Mouse (Mus musculus) MEL (cell line): ENCODE data around the gene Scpep1. TPM values are rescaled to one million over a fixed set of nuclear protein-coding genes. Genes with fewer than 3 reads are reported as not detected.

Source experiments
- DNase-seq: peaks from one replicate; pipeline ENCODE4 v3.0.0; 2011; ENCODE audit warnings: low read depth, low spot score
- H3K27ac ChIP-seq: 2 replicates; pipeline ENCODE4 v1.5.1; 2012; ENCODE audit warnings: low read depth, mild to moderate bottlenecking, control low read depth, low read length, moderate library complexity; ENCODE audit not compliant: control insufficient read depth
- H3K27me3 ChIP-seq, 2 experiments: fragments of 150-350 bp in 1 of 2; sonication (generic) in 1 of 2; 2 replicates each; pipeline ENCODE4 v1.6.1; 2012; ENCODE audit warnings: low read length in 2 of 2, mild to moderate bottlenecking in 2 of 2, improper control_type of control experiment in 1 of 2, moderate library complexity in 1 of 2; ENCODE audit not compliant: insufficient read depth in 2 of 2, control insufficient read depth in 1 of 2
- H3K36me3 ChIP-seq, 2 experiments: 2 replicates each; pipeline ENCODE4 v1.6.1; 2012 to 2014; ENCODE audit warnings: low read length in 2 of 2, improper control_type of control experiment in 1 of 2, inconsistent platforms in 1 of 2, mild to moderate bottlenecking in 1 of 2; ENCODE audit not compliant: insufficient read depth in 2 of 2, control insufficient read depth in 1 of 2
- H3K4me1 ChIP-seq, 2 experiments: fragments of 150-350 bp in 1 of 2; sonication (generic) in 1 of 2; 2 replicates each; pipeline ENCODE4 v1.6.1; 2012; ENCODE audit warnings: low read length in 2 of 2, improper control_type of control experiment in 1 of 2, mild to moderate bottlenecking in 1 of 2; ENCODE audit not compliant: insufficient read depth in 2 of 2, control insufficient read depth in 1 of 2
- H3K4me3 ChIP-seq, 2 experiments: fragments of 150-350 bp in 1 of 2; sonication (generic) in 1 of 2; 2 replicates each; pipeline ENCODE4 v1.5.1; 2012; ENCODE audit warnings: low read depth in 2 of 2, low read length in 2 of 2, mild to moderate bottlenecking in 2 of 2, moderate library complexity in 2 of 2, control low read depth in 1 of 2, improper control_type of control experiment in 1 of 2; ENCODE audit not compliant: control insufficient read depth in 1 of 2, insufficient read depth in 1 of 2
- H3K79me2 ChIP-seq: 2 replicates; pipeline ENCODE4 v1.6.1; 2012; ENCODE audit warnings: mild to moderate bottlenecking, low read length, moderate library complexity; ENCODE audit not compliant: control insufficient read depth, poor library complexity, insufficient read depth
- H3K9ac ChIP-seq: 2 replicates; pipeline ENCODE4 v1.6.1; 2012; ENCODE audit warnings: low read depth, mild to moderate bottlenecking, control low read depth, low read length, moderate library complexity; ENCODE audit not compliant: control insufficient read depth, poor library complexity, severe bottlenecking
- H3K9me3 ChIP-seq: fragments of 150-350 bp; sonication (generic); replicated peaks from 2 replicates; pipeline ENCODE4 v1.6.1; 2012; ENCODE audit warnings: mild to moderate bottlenecking, low read length, improper control_type of control experiment, moderate library complexity; ENCODE audit not compliant: insufficient read depth
- BHLHE40 ChIP-seq: IDR thresholded peaks from 2 replicates; pipeline ENCODE4 v1.6.1; 2012; ENCODE audit warnings: low read depth, mild to moderate bottlenecking, inconsistent platforms, low read length, improper control_type of control experiment, borderline replicate concordance
- CHD1 ChIP-seq: IDR thresholded peaks from 2 replicates; pipeline ENCODE4 v1.6.1; 2012; ENCODE audit warnings: low read depth, mild to moderate bottlenecking, inconsistent platforms, low read length, improper control_type of control experiment
- CTCF ChIP-seq, 3 experiments: IDR thresholded peaks in 2 of 3; conservative IDR thresholded peaks in 1 of 3; 2 replicates each; pipeline ENCODE4 v1.5.1; 2011 to 2012; ENCODE audit warnings: low read length in 3 of 3, low read depth in 2 of 3, mild to moderate bottlenecking in 2 of 3, improper control_type of control experiment in 1 of 3, inconsistent platforms in 1 of 3, mixed read lengths in 1 of 3, moderate library complexity in 1 of 3; ENCODE audit not compliant: control insufficient read depth in 1 of 3, insufficient read depth in 1 of 3, poor library complexity in 1 of 3, severe bottlenecking in 1 of 3
- E2F4 ChIP-seq: IDR thresholded peaks from 2 replicates; pipeline ENCODE4 v1.6.1; 2011; ENCODE audit warnings: low read depth, low read length, improper control_type of control experiment, borderline replicate concordance
- ELF1 ChIP-seq: IDR thresholded peaks from 2 replicates; pipeline ENCODE4 v1.6.1; 2014; ENCODE audit warnings: low read depth, mild to moderate bottlenecking, inconsistent platforms, low read length, improper control_type of control experiment, moderate library complexity
- EP300 ChIP-seq, 2 experiments: IDR thresholded peaks; 2 replicates each; pipeline ENCODE4 v1.6.1; 2011; ENCODE audit warnings: improper control_type of control experiment in 2 of 2, low read length in 2 of 2, low read depth in 1 of 2, mild to moderate bottlenecking in 1 of 2
- ETS1 ChIP-seq: IDR thresholded peaks from 2 replicates; pipeline ENCODE4 v1.6.1; 2012; ENCODE audit warnings: low read depth, mild to moderate bottlenecking, inconsistent platforms, low read length, improper control_type of control experiment, moderate library complexity
- GATA1 ChIP-seq: IDR thresholded peaks from 2 replicates; pipeline ENCODE4 v1.6.1; 2011; ENCODE audit warnings: low read depth, low read length, improper control_type of control experiment
- HCFC1 ChIP-seq: IDR thresholded peaks from 2 replicates; pipeline ENCODE4 v1.6.1; 2012; ENCODE audit warnings: low read depth, mild to moderate bottlenecking, inconsistent platforms, low read length, improper control_type of control experiment, moderate library complexity
- JUND ChIP-seq: IDR thresholded peaks from 2 replicates; pipeline ENCODE4 v1.6.1; 2011; ENCODE audit warnings: low read depth, mild to moderate bottlenecking, improper control_type of control experiment, low read length
- KAT2A ChIP-seq: conservative IDR thresholded peaks from 2 replicates; pipeline ENCODE4 v1.6.1; 2012; ENCODE audit warnings: low read depth, low read length, improper control_type of control experiment, inconsistent platforms
- MAFK ChIP-seq: IDR thresholded peaks from 2 replicates; pipeline ENCODE4 v1.6.1; 2011; ENCODE audit warnings: low read depth, mild to moderate bottlenecking, low read length, improper control_type of control experiment, borderline replicate concordance
- MAX ChIP-seq: IDR thresholded peaks from 2 replicates; pipeline ENCODE4 v1.6.1; 2011; ENCODE audit warnings: low read length, improper control_type of control experiment
- MEF2A ChIP-seq: IDR thresholded peaks from 2 replicates; pipeline ENCODE4 v1.6.1; 2014; ENCODE audit warnings: low read depth, mild to moderate bottlenecking, inconsistent platforms, low read length, improper control_type of control experiment; ENCODE audit not compliant: poor library complexity, insufficient replicate concordance, severe bottlenecking; ENCODE audit errors: extremely low read depth
- MXI1 ChIP-seq: IDR thresholded peaks from 2 replicates; pipeline ENCODE4 v1.6.1; 2011; ENCODE audit warnings: mild to moderate bottlenecking, low read depth, low read length, improper control_type of control experiment
- MYB ChIP-seq: IDR thresholded peaks from 2 replicates; pipeline ENCODE4 v1.6.1; 2011; ENCODE audit warnings: mild to moderate bottlenecking, low read depth, low read length, improper control_type of control experiment
- MYC ChIP-seq: IDR thresholded peaks from 2 replicates; pipeline ENCODE4 v1.6.1; 2011; ENCODE audit warnings: low read depth, mild to moderate bottlenecking, low read length, improper control_type of control experiment, moderate library complexity
- NELFE ChIP-seq: IDR thresholded peaks from 2 replicates; pipeline ENCODE4 v1.6.1; 2011; ENCODE audit warnings: low read depth, low read length, improper control_type of control experiment
- NRF1 ChIP-seq: IDR thresholded peaks from 2 replicates; pipeline ENCODE4 v1.6.1; 2014; ENCODE audit warnings: low read depth, mild to moderate bottlenecking, inconsistent platforms, low read length, improper control_type of control experiment, moderate library complexity; ENCODE audit not compliant: poor library complexity, insufficient read depth, severe bottlenecking
- POLR2A ChIP-seq, 2 experiments: IDR thresholded peaks; 2 replicates each; pipeline ENCODE4 v1.6.1; 2011 to 2012; ENCODE audit warnings: low read length in 2 of 2, mild to moderate bottlenecking in 2 of 2, control low read depth in 1 of 2, improper control_type of control experiment in 1 of 2, low read depth in 1 of 2, moderate library complexity in 1 of 2; ENCODE audit not compliant: control insufficient read depth in 1 of 2, insufficient read depth in 1 of 2, poor library complexity in 1 of 2
- POLR2AphosphoS5 ChIP-seq: IDR thresholded peaks from 2 replicates; pipeline ENCODE4 v1.6.1; 2012; ENCODE audit warnings: low read depth, borderline replicate concordance, mild to moderate bottlenecking, inconsistent platforms, low read length, moderate library complexity, mixed read lengths
- RAD21 ChIP-seq: IDR thresholded peaks from 2 replicates; pipeline ENCODE4 v1.6.1; 2011; ENCODE audit warnings: mild to moderate bottlenecking, low read depth, low read length, improper control_type of control experiment
- RCOR1 ChIP-seq: IDR thresholded peaks from 2 replicates; pipeline ENCODE4 v1.6.1; 2012; ENCODE audit warnings: low read depth, mild to moderate bottlenecking, inconsistent platforms, low read length, improper control_type of control experiment
- SIN3A ChIP-seq: IDR thresholded peaks from 2 replicates; pipeline ENCODE4 v1.6.1; 2012; ENCODE audit warnings: low read length, improper control_type of control experiment, inconsistent platforms
- SMC3 ChIP-seq: IDR thresholded peaks from 2 replicates; pipeline ENCODE4 v1.6.1; 2011; ENCODE audit warnings: low read depth, low read length, improper control_type of control experiment
- TBP ChIP-seq: IDR thresholded peaks from 2 replicates; pipeline ENCODE4 v1.8.0; 2011; ENCODE audit warnings: low read depth, low read length, improper control_type of control experiment
- TCF12 ChIP-seq: IDR thresholded peaks from 2 replicates; pipeline ENCODE4 v1.6.1; 2014; ENCODE audit warnings: low read depth, mild to moderate bottlenecking, inconsistent platforms, low read length, improper control_type of control experiment, moderate library complexity
- UBTF ChIP-seq: IDR thresholded peaks from 2 replicates; pipeline ENCODE4 v1.6.1; 2012; ENCODE audit warnings: low read depth, mild to moderate bottlenecking, inconsistent platforms, low read length, improper control_type of control experiment, moderate library complexity, borderline replicate concordance; ENCODE audit not compliant: insufficient read depth
- USF1 ChIP-seq: IDR thresholded peaks from 2 replicates; pipeline ENCODE4 v1.6.1; 2014; ENCODE audit warnings: low read depth, mild to moderate bottlenecking, inconsistent platforms, low read length, improper control_type of control experiment, moderate library complexity
- USF2 ChIP-seq, 2 experiments: IDR thresholded peaks; 2 replicates each; pipeline ENCODE4 v1.6.1; 2011 to 2012; ENCODE audit warnings: improper control_type of control experiment in 2 of 2, low read length in 2 of 2, borderline replicate concordance in 1 of 2, inconsistent platforms in 1 of 2, low read depth in 1 of 2, mild to moderate bottlenecking in 1 of 2; ENCODE audit not compliant: insufficient read depth in 1 of 2
- ZC3H11A ChIP-seq: IDR thresholded peaks from 2 replicates; pipeline ENCODE4 v1.6.1; 2012; ENCODE audit warnings: low read depth, mild to moderate bottlenecking, inconsistent platforms, low read length, improper control_type of control experiment
- ZKSCAN1 ChIP-seq: IDR thresholded peaks from 2 replicates; pipeline ENCODE4 v1.6.1; 2012; ENCODE audit warnings: low read depth, mild to moderate bottlenecking, inconsistent platforms, low read length, improper control_type of control experiment, moderate library complexity
- ZNF384 ChIP-seq: IDR thresholded peaks from 2 replicates; pipeline ENCODE4 v1.6.1; 2012; ENCODE audit warnings: low read depth, mild to moderate bottlenecking, inconsistent platforms, low read length, improper control_type of control experiment
- polyA plus RNA-seq, 2 experiments: library from polyadenylated mRNA; stranded (reverse) in 1 of 2; unstranded in 1 of 2; fragments of >175 nt in 1 of 2; fragments of >200 nt in 1 of 2; gene quantifications; 2 replicates each; pipeline versions ENCODE4 v1.2.1 to v1.2.4; 2012; ENCODE audit warnings: low replicate concordance in 2 of 2, low read depth in 1 of 2; ENCODE audit not compliant: insufficient read length in 2 of 2, insufficient read depth in 1 of 2, missing spikeins in 1 of 2
- total RNA-seq: library from RNA; depleted of rRNA; stranded (reverse); fragments of 300-350 nt; gene quantifications from 2 replicates; pipeline ENCODE4 v1.2.3, GENCODE M21; 2012

Scpep1 gene
- total and polyA plus RNA-seq, 3 experiments = 7.9 to 15.6 TPM; not detected in 1

- no peak for TF ChIP-seq CHD1
- TF ChIP-seq MYC = peak; percentile 88
- TF ChIP-seq POLR2AphosphoS5 = no peak
- TF ChIP-seq RCOR1 = no peak
- no peak for TF ChIP-seq E2F4
- no peak for TF ChIP-seq ZKSCAN1
- no peak for TF ChIP-seq GATA1
- no peak for TF ChIP-seq ETS1
- no peak for TF ChIP-seq MYB
- 0 out of 2 replicates have a peak, but pooled peaks have one; percentile 27 for TF ChIP-seq TCF12
- 0 out of 2 replicates have a peak, but pooled peaks have one; percentile 37 for TF ChIP-seq MXI1
- TF ChIP-seq SIN3A = peak; percentile 46; the same call in 1 of the 2 replicates
- 0 out of 2 replicates have a peak, but pooled peaks have one; percentile 22 for TF ChIP-seq ZNF384
- no peak for TF ChIP-seq POLR2A (IDR thresholded peaks at IDR 0.05; ENCODE audit: control insufficient read depth in 1 of 2, insufficient read depth in 1 of 2, low read depth in 1 of 2, low read length in 2 of 2, poor library complexity in 1 of 2)
- TF ChIP-seq RAD21 = peak; percentile 82
- no peak for TF ChIP-seq KAT2A
- TF ChIP-seq CTCF (IDR thresholded peaks at IDR 0.05 in 2 of 3, conservative IDR thresholded peaks at IDR 0.05 in 1 of 3; ENCODE audit: control insufficient read depth in 1 of 3, insufficient read depth in 1 of 3, low read depth in 2 of 3, low read length in 3 of 3, poor library complexity in 1 of 3, severe bottlenecking in 1 of 3) = peak; percentile 64 to 90 (median 80)
- TF ChIP-seq SMC3 = peak; percentile 94
- no peak for TF ChIP-seq MAFK
- no peak for TF ChIP-seq UBTF
- no peak for TF ChIP-seq MEF2A
- TF ChIP-seq USF2 (IDR thresholded peaks at IDR 0.05; ENCODE audit: borderline replicate concordance in 1 of 2, insufficient read depth in 1 of 2, low read depth in 1 of 2, low read length in 2 of 2) = no peak
- TF ChIP-seq ZC3H11A = peak; percentile 86
- TF ChIP-seq MAX = peak; percentile 67
- TF ChIP-seq USF1 = no peak
- TF ChIP-seq HCFC1 = 0 out of 2 replicates have a peak, but pooled peaks have one; percentile 34
- no peak for TF ChIP-seq EP300 (IDR thresholded peaks at IDR 0.05; ENCODE audit: low read depth in 1 of 2, low read length in 2 of 2)
- no peak for TF ChIP-seq TBP
- 0 out of 2 replicates have a peak, but pooled peaks have one; percentile 22 for TF ChIP-seq BHLHE40
- TF ChIP-seq JUND = no peak
- no peak for TF ChIP-seq NELFE
- no peak for TF ChIP-seq NRF1
- TF ChIP-seq ELF1 = no peak
- TF ChIP-seq, all 39 proteins: peak for 12
- peaks cover 3 to 22% of the 10 kb centered on the region in 2 experiments for H3K36me3 ChIP-seq
- H3K79me2 ChIP-seq = no peaks in the 10 kb centered on the region
- no peak overlapping the region for H3K9ac ChIP-seq
- peak; percentile 94 for DNase-seq
- no peaks in the 10 kb centered on the region for H3K27me3 ChIP-seq
- H3K4me1 ChIP-seq = peaks cover 8 to 24% of the 10 kb centered on the region in 2 experiments
- H3K9me3 ChIP-seq = no peaks in the 10 kb centered on the region
- no peak overlapping the region for H3K27ac ChIP-seq
- H3K4me3 ChIP-seq = no peak overlapping the region
These were observed 38.4 kb upstream of the Scpep1 start for GRCm38 (mm10) chr11:88993625-88994024.
